Mouse (Mus musculus): ENCODE measurements around the gene Pgpep1l.

DNA sequence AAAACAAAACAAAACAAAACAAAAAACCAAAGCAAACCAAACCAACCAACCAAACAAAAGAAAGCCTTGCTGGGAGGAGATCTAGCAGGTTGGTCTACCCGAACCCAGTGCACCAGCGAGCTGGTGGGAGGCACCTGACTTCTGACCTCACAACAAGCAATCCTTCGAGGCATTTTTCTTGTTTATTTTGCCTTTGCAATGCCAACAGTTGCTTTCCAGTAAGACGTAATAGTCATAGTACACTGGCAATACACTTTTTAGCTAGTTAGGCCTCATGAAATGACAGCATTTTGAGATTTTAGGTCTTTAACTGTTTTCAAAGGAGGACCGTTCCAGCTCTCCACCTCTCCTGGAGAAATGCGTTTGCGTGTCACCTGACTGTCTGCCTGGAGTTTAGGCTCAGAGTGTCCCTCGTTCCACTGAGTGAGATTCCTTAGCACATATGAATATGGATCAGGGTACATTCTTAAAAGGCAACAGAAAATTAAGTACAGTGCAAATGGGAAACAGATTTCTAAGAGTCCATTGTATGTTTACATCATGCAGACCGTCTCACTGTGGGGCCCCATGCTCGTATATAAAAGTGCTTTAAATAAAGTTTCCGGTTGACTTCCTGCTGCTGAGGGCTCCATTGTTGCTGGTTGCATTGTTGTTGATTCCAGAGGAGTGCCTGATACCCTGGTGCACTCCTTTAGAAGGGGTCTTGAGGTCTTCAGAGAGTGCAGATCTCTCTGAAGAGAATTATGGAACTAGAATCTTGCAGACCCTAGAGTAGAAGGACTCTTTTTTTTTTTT is 41.9 kb upstream of the Pgpep1l start:
- TF ChIP-seq POLR2A (IDR thresholded peaks at IDR 0.05; ENCODE audit: borderline replicate concordance, low read depth, low read length) (no peak), CTCF (IDR thresholded peaks at IDR 0.05; ENCODE audit: low read depth, low read length) (no peak)

Data from bone marrow macrophage, adult 2 months (primary cell).